Mouse (Mus musculus): ENCODE measurements at regions not wholly inside any gene's neighbourhood (a gene's known extent, or its start where the extent isn't known, plus 50 kb on each side); places are given as distances from the start of the nearest gene placed in this dataset.

GRCm38 (mm10) chr11:48502011-48502806, 297.9 kb upstream of the Rack1 start:
- no peak overlapping the region for H3K4me3 ChIP-seq (replicated peaks; ENCODE audit: insufficient read depth, low read depth, low read length)
- 13% methylated on average over 10 of the region's 10 CpGs for WGBS
- no peak overlapping the region for H3K27ac ChIP-seq (ENCODE audit: insufficient read depth, low read length)
- no peaks in the 10 kb centered on the region for H3K27me3 ChIP-seq (ENCODE audit: control insufficient read depth, insufficient read depth, low read length)
- DNase-seq, result peak; percentile 2 to 6
- no peaks in the 10 kb centered on the region for H3K4me1 ChIP-seq (ENCODE audit: control insufficient read depth, insufficient read depth, low read length)
- no peak for TF ChIP-seq POLR2A (IDR thresholded peaks at IDR 0.05; ENCODE audit: borderline replicate concordance, insufficient read depth, low read length)
- TF ChIP-seq CTCF (IDR thresholded peaks at IDR 0.05; ENCODE audit: borderline replicate concordance, insufficient read depth, low read depth, low read length), result no peak

GRCm38 (mm10) chr11:48499057-48499456, 301.1 kb upstream of the Rack1 start:
- H3K27me3 ChIP-seq (ENCODE audit: control insufficient read depth, insufficient read depth, low read length), result no peaks in the 10 kb centered on the region
- H3K4me1 ChIP-seq (ENCODE audit: control insufficient read depth, insufficient read depth, low read length), result no peaks in the 10 kb centered on the region
- WGBS, result 98% methylated on average over 1 of the region's 1 CpGs
- H3K4me3 ChIP-seq (replicated peaks; ENCODE audit: insufficient read depth, low read depth, low read length), result no peak overlapping the region
- no peak for DNase-seq
- H3K27ac ChIP-seq (ENCODE audit: insufficient read depth, low read length), result no peak overlapping the region
- TF ChIP-seq CTCF (IDR thresholded peaks at IDR 0.05; ENCODE audit: borderline replicate concordance, insufficient read depth, low read depth, low read length) (no peak), POLR2A (IDR thresholded peaks at IDR 0.05; ENCODE audit: borderline replicate concordance, insufficient read depth, low read length) (no peak)

- no peak overlapping the region for H3K4me3 ChIP-seq (replicated peaks; ENCODE audit: insufficient read depth, low read depth, low read length)
- H3K27me3 ChIP-seq (ENCODE audit: control insufficient read depth, insufficient read depth, low read length), result no peaks in the 10 kb centered on the region
- H3K27ac ChIP-seq (ENCODE audit: insufficient read depth, low read length), result no peak overlapping the region
- WGBS, result 62% methylated on average over 1 of the region's 1 CpGs
- DNase-seq, result no peak
- no peaks in the 10 kb centered on the region for H3K4me1 ChIP-seq (ENCODE audit: control insufficient read depth, insufficient read depth, low read length)
- TF ChIP-seq POLR2A (IDR thresholded peaks at IDR 0.05; ENCODE audit: borderline replicate concordance, insufficient read depth, low read length) (no peak), CTCF (IDR thresholded peaks at IDR 0.05; ENCODE audit: borderline replicate concordance, insufficient read depth, low read depth, low read length) (no peak)
These were observed 311.8 kb upstream of the Rack1 start for GRCm38 (mm10) chr11:48488308-48488707.

- TF ChIP-seq POLR2A (IDR thresholded peaks at IDR 0.05; ENCODE audit: borderline replicate concordance, insufficient read depth, low read length), result no peak
- TF ChIP-seq CTCF (IDR thresholded peaks at IDR 0.05; ENCODE audit: borderline replicate concordance, insufficient read depth, low read depth, low read length), result no peak
- 28% methylated on average over 4 of the region's 4 CpGs for WGBS
- H3K27ac ChIP-seq (ENCODE audit: insufficient read depth, low read length), result no peak overlapping the region
These were observed 336.1 kb upstream of the Rack1 start for GRCm38 (mm10) chr11:48464036-48464435.

GRCm38 (mm10) chr11:48449883-48450282, 350.2 kb upstream of the Rack1 start:
- no peak overlapping the region for H3K4me3 ChIP-seq (replicated peaks; ENCODE audit: insufficient read depth, low read depth, low read length)
- WGBS, result 78% methylated on average over 1 of the region's 1 CpGs
- H3K4me1 ChIP-seq (ENCODE audit: control insufficient read depth, insufficient read depth, low read length), result no peaks in the 10 kb centered on the region
- H3K27ac ChIP-seq (ENCODE audit: insufficient read depth, low read length), result no peak overlapping the region
- no peaks in the 10 kb centered on the region for H3K27me3 ChIP-seq (ENCODE audit: control insufficient read depth, insufficient read depth, low read length)
- DNase-seq, result no peak
- TF ChIP-seq POLR2A (IDR thresholded peaks at IDR 0.05; ENCODE audit: borderline replicate concordance, insufficient read depth, low read length), result no peak
- TF ChIP-seq CTCF (IDR thresholded peaks at IDR 0.05; ENCODE audit: borderline replicate concordance, insufficient read depth, low read depth, low read length), result no peak

More at GRCm38 (mm10) chr11:48464036-48464435, 336.1 kb upstream of the Rack1 start:
- no peak for DNase-seq
- Histone ChIP-seq H3K4me1 (ENCODE audit: control insufficient read depth, insufficient read depth, low read length) (no peaks in the 10 kb centered on the region), H3K4me3 (replicated peaks; ENCODE audit: insufficient read depth, low read depth, low read length) (no peak overlapping the region), H3K27me3 (ENCODE audit: control insufficient read depth, insufficient read depth, low read length) (no peaks in the 10 kb centered on the region)

GRCm38 (mm10) chr11:48442534-48443254, 357.4 kb upstream of the Rack1 start:
- 33% methylated on average over 5 of the region's 5 CpGs for WGBS
- TF ChIP-seq POLR2A (IDR thresholded peaks at IDR 0.05; ENCODE audit: borderline replicate concordance, insufficient read depth, low read length) (no peak), CTCF (IDR thresholded peaks at IDR 0.05; ENCODE audit: borderline replicate concordance, insufficient read depth, low read depth, low read length) (no peak)
- no peaks in the 10 kb centered on the region for H3K4me1 ChIP-seq (ENCODE audit: control insufficient read depth, insufficient read depth, low read length)

GRCm38 (mm10) chr11:48436712-48437111, 363.4 kb upstream of the Rack1 start:
- 65% methylated on average over 3 of the region's 3 CpGs for WGBS
- TF ChIP-seq CTCF (IDR thresholded peaks at IDR 0.05; ENCODE audit: borderline replicate concordance, insufficient read depth, low read depth, low read length), result no peak
- TF ChIP-seq POLR2A (IDR thresholded peaks at IDR 0.05; ENCODE audit: borderline replicate concordance, insufficient read depth, low read length), result no peak
- Histone ChIP-seq H3K4me1 (ENCODE audit: control insufficient read depth, insufficient read depth, low read length) (no peaks in the 10 kb centered on the region), H3K27ac (ENCODE audit: insufficient read depth, low read length) (no peak overlapping the region), H3K27me3 (ENCODE audit: control insufficient read depth, insufficient read depth, low read length) (no peaks in the 10 kb centered on the region), H3K4me3 (replicated peaks; ENCODE audit: insufficient read depth, low read depth, low read length) (no peak overlapping the region)
- DNase-seq, result no peak

More at GRCm38 (mm10) chr11:48442534-48443254, 357.4 kb upstream of the Rack1 start:
- no peaks in the 10 kb centered on the region for H3K27me3 ChIP-seq (ENCODE audit: control insufficient read depth, insufficient read depth, low read length)
- H3K4me3 ChIP-seq (replicated peaks; ENCODE audit: insufficient read depth, low read depth, low read length), result no peak overlapping the region
- no peak overlapping the region for H3K27ac ChIP-seq (ENCODE audit: insufficient read depth, low read length)
- DNase-seq, result no peak

GRCm38 (mm10) chr11:48431316-48431715, 368.8 kb upstream of the Rack1 start:
- no peak for DNase-seq
- Histone ChIP-seq H3K4me3 (replicated peaks; ENCODE audit: insufficient read depth, low read depth, low read length) (no peak overlapping the region), H3K27me3 (ENCODE audit: control insufficient read depth, insufficient read depth, low read length) (no peaks in the 10 kb centered on the region), H3K27ac (ENCODE audit: insufficient read depth, low read length) (no peak overlapping the region), H3K4me1 (ENCODE audit: control insufficient read depth, insufficient read depth, low read length) (no peaks in the 10 kb centered on the region)
- TF ChIP-seq POLR2A (IDR thresholded peaks at IDR 0.05; ENCODE audit: borderline replicate concordance, insufficient read depth, low read length) (no peak), CTCF (IDR thresholded peaks at IDR 0.05; ENCODE audit: borderline replicate concordance, insufficient read depth, low read depth, low read length) (no peak)
